Mouse (Mus musculus): ENCODE measurements around the gene Ccl19.
"Not testable (repeated sequence)": the region's sequence is repeated elsewhere in the genome, so short reads cannot be mapped to it uniquely, and the experiment has no call there.

Ccl19 gene

GRCm38 (mm10) chr4:42756477-42756876 is at the start of gene Ccl19:
TSS of gene Ccl19 (minus strand) at chr4:42756577.
- DNase-seq (ENCODE audit: low spot score in 2 of 2) = not testable (repeated sequence)

- DNase-seq (ENCODE audit: low spot score in 2 of 2) = not testable (repeated sequence)
These were observed 17.5 kb upstream of the Ccl19 start, which contains the start of gene Ccl21a for GRCm38 (mm10) chr4:42773893-42774292. TSS of gene Ccl21a (minus strand) at chr4:42773993.

- not testable (repeated sequence) for DNase-seq (ENCODE audit: low spot score in 2 of 2)
These were observed 21.1 kb downstream of the Ccl19 start, which contains the start of gene 4930578G10Rik for GRCm38 (mm10) chr4:42735245-42735644. TSS of gene 4930578G10Rik (plus strand) at chr4:42735545.
